Mouse (Mus musculus) liver, postnatal 0 days (tissue): ENCODE data around the gene Pkd2. TPM values are rescaled to one million over a fixed set of nuclear protein-coding genes. Genes with fewer than 3 reads are reported as not detected.

Experiments
- ATAC-seq: fragments of 200-750 bp; cut with Nextera tagmentation; 2 replicates; pipeline ENCODE4 v1.8.0; 2017; ENCODE audit warnings: mild to moderate bottlenecking, moderate library complexity
- DNase-seq: peaks from one replicate; pipeline ENCODE4 v3.0.0-alpha.2; 2016
- H3K27ac ChIP-seq: fragments of 300-500 bp; sonication (generic); 2 replicates; pipeline ENCODE4 v1.5.1; 2014; ENCODE audit warnings: antibody characterized with exemption, moderate library complexity, mild to moderate bottlenecking, low read depth
- H3K27me3 ChIP-seq: fragments of 300-500 bp; sonication (generic); 2 replicates; pipeline ENCODE4 v1.6.1; 2014; ENCODE audit warnings: low read length, control low read depth, mixed read lengths; ENCODE audit not compliant: insufficient read depth
- H3K36me3 ChIP-seq: fragments of 300-500 bp; sonication (generic); replicated peaks from 2 replicates; pipeline ENCODE4 v1.6.1; 2014; ENCODE audit warnings: mild to moderate bottlenecking, control low read depth, low read length, moderate library complexity, mixed read lengths; ENCODE audit not compliant: insufficient read depth
- H3K4me1 ChIP-seq: fragments of 300-500 bp; sonication (generic); 2 replicates; pipeline ENCODE4 v1.6.1; 2014; ENCODE audit warnings: antibody characterized with exemption, mild to moderate bottlenecking, control low read depth; ENCODE audit not compliant: insufficient read depth
- H3K4me2 ChIP-seq: fragments of 300-500 bp; sonication (generic); 2 replicates; pipeline ENCODE4 v1.6.1; 2014; ENCODE audit warnings: low read depth, mild to moderate bottlenecking, low read length, moderate library complexity, mixed read lengths
- H3K4me3 ChIP-seq: fragments of 300-500 bp; sonication (generic); 2 replicates; pipeline ENCODE4 v1.5.1; 2014; ENCODE audit warnings: low read depth, low read length
- H3K9ac ChIP-seq: fragments of 300-500 bp; sonication (generic); replicated peaks from 2 replicates; pipeline ENCODE4 v1.6.1; 2014; ENCODE audit warnings: mild to moderate bottlenecking, moderate library complexity
- H3K9me3 ChIP-seq: fragments of 300-500 bp; sonication (generic); 2 replicates; pipeline ENCODE4 v1.6.1; 2016; ENCODE audit warnings: mild to moderate bottlenecking, control low read depth, low read length, mixed read lengths
- CTCF ChIP-seq: sonication (generic); IDR thresholded peaks from 2 replicates; pipeline ENCODE4 v1.5.1; 2016; ENCODE audit warnings: antibody characterized with exemption, low read depth
- EP300 ChIP-seq: IDR thresholded peaks from 2 replicates; pipeline ENCODE4 v1.6.1; 2016; ENCODE audit warnings: antibody characterized with exemption, low read depth, mild to moderate bottlenecking
- WGBS: fragments of 180-500 bp; shearing (Covaris S2); extraction: QIAGEN DNeasy Blood & Tissue Kit; methylation state at CpG from one replicate; pipeline ENCODE4 v1.1.7; 2014; ENCODE audit not compliant: insufficient replicate concordance; 5-methylcytosine and 5-hydroxymethylcytosine counted together
- polyA plus RNA-seq: library from polyadenylated mRNA; unstranded; fragments of >200 nt; fragmentation: Nextera tagmentation; extraction: Ambion mirVana; gene quantifications from 2 replicates; pipeline ENCODE4 v1.2.1, GENCODE M21; 2015

Gene Pkd2
- 0.95 and 0.97 TPM in 2 replicates for polyA plus RNA-seq

DNA sequence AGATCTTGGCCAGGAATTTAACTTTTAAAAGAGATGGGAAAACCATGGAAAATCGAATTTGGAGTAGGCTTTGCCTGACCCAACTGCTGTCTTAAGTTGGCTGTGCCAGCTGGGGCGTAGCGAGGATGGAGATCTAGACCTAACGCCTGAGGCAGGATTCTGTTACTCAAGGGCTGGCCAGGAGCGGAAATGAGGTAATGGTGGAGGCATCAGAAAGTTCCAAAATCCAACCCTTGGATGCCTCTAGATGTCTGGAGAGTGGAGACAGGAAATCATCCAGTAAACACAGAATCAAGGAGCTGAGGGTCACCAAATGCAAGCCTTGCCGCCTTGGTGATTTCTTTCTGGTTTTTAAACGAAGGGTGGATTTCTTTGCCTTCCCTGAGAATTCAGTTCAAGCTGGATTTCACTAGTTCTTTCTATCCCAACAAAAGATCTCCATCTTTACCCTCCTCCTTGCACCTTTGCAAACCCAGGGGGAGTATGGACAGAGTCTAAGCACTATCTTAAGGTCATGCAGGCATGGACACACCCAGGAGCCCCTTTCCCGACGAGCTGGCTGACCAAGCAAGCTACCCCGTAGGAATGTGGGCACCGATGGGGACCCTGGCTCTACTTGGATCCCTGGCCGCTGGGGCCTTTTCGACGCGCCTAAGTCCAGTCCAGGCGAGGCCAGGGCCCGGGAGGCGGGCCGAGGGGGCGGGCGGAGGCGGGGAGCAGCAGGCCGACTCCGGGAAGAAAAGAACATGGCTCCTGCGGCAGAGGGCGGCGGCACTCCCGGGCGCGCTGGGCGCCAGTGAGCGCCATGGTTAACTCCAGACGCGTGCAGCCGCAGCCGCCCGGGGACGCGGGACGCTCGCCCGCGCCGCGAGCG, at the start of gene Pkd2:
TSS of gene Pkd2 (plus strand) at position 619 of the 874 bp plus-strand sequence.
- Histone ChIP-seq H3K9ac (peak within 1 kb of the TSS; percentile 72), H3K4me1 (0 out of 2 replicates have a peak, but pooled peaks cover 9% of the 10 kb centered on the region), H3K4me3 (peak within 1 kb of the TSS; percentile 62), H3K9me3 (no peaks in the 10 kb centered on the region), H3K4me2 (peak within 1 kb of the TSS; percentile 79), H3K27me3 (peaks cover 3% of the 10 kb centered on the region; the same call in 1 of the 2 replicates), H3K36me3 (no peaks in the 10 kb centered on the region), H3K27ac (peak within 1 kb of the TSS; percentile 69)
- WGBS = 9% methylated on average over 46 of the region's 46 CpGs
- TF ChIP-seq CTCF (no peak), EP300 (no peak)
- ATAC-seq (peak; percentile 83), DNase-seq (peak; percentile 74)

DNA sequence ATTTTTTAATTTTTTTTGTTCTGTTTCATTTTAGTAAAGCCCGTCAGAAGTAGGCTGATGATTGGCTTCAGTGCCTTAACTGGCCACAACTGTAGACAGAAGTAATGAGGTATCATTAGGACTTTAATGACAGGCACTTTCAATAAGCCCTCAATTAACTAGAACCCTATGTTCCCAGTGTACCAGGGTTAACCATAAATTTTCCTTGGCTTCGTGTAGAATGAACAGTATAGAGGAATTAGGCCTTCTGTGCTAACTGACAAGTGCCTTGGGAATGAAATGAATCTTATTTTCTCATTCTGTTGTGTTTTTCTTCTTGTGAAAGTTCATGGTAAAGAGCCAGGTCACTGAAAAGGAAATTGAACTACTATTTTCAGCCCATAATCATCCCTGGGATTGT, 43.3 kb upstream of the Pkd2 start:
- Histone ChIP-seq H3K4me2 (no peak overlapping the region), H3K4me3 (no peak overlapping the region), H3K4me1 (no peaks in the 10 kb centered on the region), H3K9ac (no peak overlapping the region), H3K36me3 (no peaks in the 10 kb centered on the region), H3K27me3 (no peaks in the 10 kb centered on the region), H3K9me3 (no peaks in the 10 kb centered on the region), H3K27ac (no peak overlapping the region)
- WGBS = 69% methylated on average over 2 of the region's 2 CpGs
- TF ChIP-seq EP300 = no peak
- TF ChIP-seq CTCF = no peak
- DNase-seq (no peak), ATAC-seq (no peak)

DNA sequence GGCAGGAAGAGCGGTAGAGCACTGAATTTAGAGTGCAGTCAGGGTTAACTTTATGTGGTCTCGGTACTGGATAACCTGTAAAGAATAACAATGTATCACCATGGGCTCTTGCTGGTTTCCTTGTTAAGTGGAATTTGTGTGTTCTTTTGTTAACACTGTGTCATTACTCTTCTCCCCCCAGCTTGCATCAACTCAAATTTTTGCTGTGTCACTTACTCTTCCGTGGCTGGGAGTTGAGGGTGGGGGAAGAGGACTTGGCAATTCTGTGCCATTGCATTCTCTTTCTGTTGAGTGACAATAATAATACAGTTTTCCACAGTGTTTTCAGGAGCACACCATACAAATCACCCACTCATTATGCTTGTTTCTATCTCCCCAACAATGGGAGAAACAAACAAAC, 42.2 kb upstream of the Pkd2 start:
- ATAC-seq = no peak
- 41% methylated on average over 3 of the region's 3 CpGs for WGBS

DNA sequence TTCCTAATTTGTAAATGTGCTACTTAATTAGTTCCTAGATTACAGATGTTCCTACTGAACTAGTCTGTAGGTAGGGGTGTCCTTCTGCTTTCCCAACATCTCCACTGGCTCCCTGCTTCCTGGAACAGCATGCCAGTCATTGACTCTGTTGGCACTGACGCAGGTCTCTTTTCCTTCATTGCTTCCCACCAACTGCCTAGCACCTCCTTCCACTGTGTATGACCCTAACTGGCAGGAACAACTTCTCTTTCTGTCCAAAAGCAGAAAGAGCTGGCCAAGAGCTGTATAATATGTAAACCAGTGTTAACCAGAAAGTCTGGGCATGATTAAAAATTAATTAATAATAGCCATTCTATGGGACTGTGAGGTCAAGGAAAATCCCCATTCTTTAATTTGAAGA, 41.5 kb upstream of the Pkd2 start:
- DNase-seq (no peak), ATAC-seq (no peak)
- Histone ChIP-seq H3K9me3 (no peaks in the 10 kb centered on the region), H3K4me3 (no peak overlapping the region), H3K27me3 (no peaks in the 10 kb centered on the region), H3K4me1 (no peaks in the 10 kb centered on the region), H3K9ac (no peak overlapping the region), H3K27ac (no peak overlapping the region), H3K36me3 (no peaks in the 10 kb centered on the region), H3K4me2 (no peak overlapping the region)
- TF ChIP-seq CTCF (no peak), EP300 (no peak)
- WGBS = 77% methylated on average over 1 of the region's 1 CpGs

More for the DNA sequence above, 42.2 kb upstream of the Pkd2 start:
- Histone ChIP-seq H3K27me3 (no peaks in the 10 kb centered on the region), H3K9ac (no peak overlapping the region), H3K27ac (no peak overlapping the region), H3K4me2 (no peak overlapping the region), H3K9me3 (no peaks in the 10 kb centered on the region), H3K4me1 (no peaks in the 10 kb centered on the region), H3K36me3 (no peaks in the 10 kb centered on the region), H3K4me3 (no peak overlapping the region)
- DNase-seq = no peak
- TF ChIP-seq EP300 (no peak), CTCF (no peak)

DNA sequence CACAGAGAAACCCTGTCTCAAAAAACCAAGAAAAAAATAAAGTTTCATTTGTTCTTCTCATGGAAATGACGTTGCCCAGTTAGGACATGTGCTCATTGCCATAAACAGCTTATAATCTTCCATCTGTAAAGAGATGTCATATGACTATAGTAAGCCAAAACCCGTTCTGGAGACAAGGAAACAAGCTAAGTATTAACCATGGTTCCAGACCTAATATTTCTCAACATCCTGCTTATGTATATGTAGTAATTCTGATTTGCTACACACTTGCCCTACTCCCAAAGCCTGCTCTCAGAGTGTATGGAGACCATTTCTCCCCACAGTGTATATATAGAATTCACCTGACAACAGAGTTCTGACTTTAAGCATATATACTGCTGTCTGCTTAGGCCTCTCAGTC, 37.2 kb upstream of the Pkd2 start:
- no peak overlapping the region for H3K4me3 ChIP-seq
- H3K4me1 ChIP-seq = no peaks in the 10 kb centered on the region
- ATAC-seq (no peak), DNase-seq (no peak)
- no peak overlapping the region for H3K27ac ChIP-seq
- no peaks in the 10 kb centered on the region for H3K27me3 ChIP-seq
- H3K9ac ChIP-seq = no peak overlapping the region
- TF ChIP-seq CTCF = no peak
- no peak for TF ChIP-seq EP300
- H3K4me2 ChIP-seq = no peak overlapping the region
- H3K36me3 ChIP-seq = no peaks in the 10 kb centered on the region
- WGBS = 55% methylated on average over 2 of the region's 2 CpGs
- H3K9me3 ChIP-seq = no peaks in the 10 kb centered on the region

DNA sequence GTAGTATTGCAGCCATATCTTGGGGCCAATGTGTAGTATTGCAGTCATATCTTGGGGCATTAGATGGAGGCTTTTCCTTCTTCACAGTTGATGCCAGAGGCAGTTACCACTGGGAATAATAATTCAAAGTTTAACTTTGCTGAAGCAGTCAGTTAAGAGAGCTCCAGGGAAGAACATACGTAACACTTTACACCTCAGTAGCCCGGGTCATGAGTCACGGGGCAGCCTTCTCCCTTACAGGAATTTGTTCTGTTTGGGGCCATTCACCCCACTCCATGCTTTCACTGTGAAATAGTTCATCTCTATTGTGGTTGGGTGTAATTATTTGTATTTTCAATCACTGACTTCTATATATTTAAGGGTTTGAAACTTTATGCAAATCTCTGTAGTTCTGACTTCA, 35.4 kb upstream of the Pkd2 start:
- Histone ChIP-seq H3K9ac (no peak overlapping the region), H3K27ac (no peak overlapping the region), H3K9me3 (no peaks in the 10 kb centered on the region), H3K36me3 (no peaks in the 10 kb centered on the region), H3K27me3 (no peaks in the 10 kb centered on the region), H3K4me3 (no peak overlapping the region), H3K4me1 (no peaks in the 10 kb centered on the region), H3K4me2 (no peak overlapping the region)
- WGBS = 77% methylated on average over 3 of the region's 3 CpGs
- DNase-seq = no peak
- ATAC-seq = no peak
- no peak for TF ChIP-seq CTCF
- no peak for TF ChIP-seq EP300
